Mouse (Mus musculus) myocyte (in vitro differentiated cells): ENCODE data around the gene 1700042G07Rik. TPM values are rescaled to one million over a fixed set of nuclear protein-coding genes. Genes with fewer than 3 reads are reported as not detected.
A peak's percentile ranks its signal among the peaks of the same experiment; 100 is the strongest.

Experiments used
- H3K27me3 ChIP-seq: one replicate; pipeline ENCODE4 v1.6.1; 2011; ENCODE audit not compliant: control insufficient read depth, insufficient read depth, insufficient read length
- H3K36me3 ChIP-seq: one replicate; pipeline ENCODE4 v1.6.1; 2011; ENCODE audit not compliant: control insufficient read depth, insufficient read depth
- H3K4me2 ChIP-seq: one replicate; pipeline ENCODE4 v1.6.1; 2011; ENCODE audit warnings: low read depth, control low read depth
- H3K4me3 ChIP-seq: one replicate; pipeline ENCODE4 v1.5.1; 2011; ENCODE audit warnings: mild to moderate bottlenecking, control low read depth, moderate library complexity
- H3K79me2 ChIP-seq: one replicate; pipeline ENCODE4 v1.6.1; 2011; ENCODE audit not compliant: control insufficient read depth, insufficient read depth
- H3ac ChIP-seq: one replicate; pipeline ENCODE4 v1.6.1; 2011; ENCODE audit not compliant: control insufficient read depth, insufficient read length
- CEBPB ChIP-seq: IDR thresholded peaks from 2 replicates; pipeline ENCODE4 v1.6.1; 2011; ENCODE audit warnings: mild to moderate bottlenecking, moderate library complexity; ENCODE audit not compliant: poor library complexity, insufficient read depth, severe bottlenecking
- E2F4 ChIP-seq: IDR thresholded peaks from one replicate; pipeline ENCODE4 v1.6.1; 2011; ENCODE audit warnings: mild to moderate bottlenecking, control low read depth, moderate library complexity; ENCODE audit not compliant: insufficient read depth
- MAX ChIP-seq: IDR thresholded peaks from one replicate; pipeline ENCODE4 v1.6.1; 2011; ENCODE audit warnings: low read depth, mild to moderate bottlenecking, control low read depth
- MYOD1 ChIP-seq, 3 experiments: IDR thresholded peaks; one replicate each; pipeline ENCODE4 v1.6.1; 2011; ENCODE audit warnings: control low read depth in 2 of 3, low read depth in 2 of 3, mild to moderate bottlenecking in 2 of 3, moderate library complexity in 1 of 3; ENCODE audit not compliant: insufficient read length in 2 of 3, control insufficient read depth in 1 of 3
- MYOG ChIP-seq, 3 experiments: IDR thresholded peaks; one replicate each; pipeline ENCODE4 v1.6.1; 2011; ENCODE audit warnings: control low read depth in 2 of 3, low read depth in 2 of 3, mild to moderate bottlenecking in 2 of 3; ENCODE audit not compliant: insufficient read length in 2 of 3, control insufficient read depth in 1 of 3, insufficient read depth in 1 of 3
- POLR2A ChIP-seq: IDR thresholded peaks from one replicate; pipeline ENCODE4 v1.6.1; 2011; ENCODE audit warnings: low read depth, mild to moderate bottlenecking, control low read depth, moderate library complexity; ENCODE audit not compliant: insufficient read length
- POLR2AphosphoS2 ChIP-seq: IDR thresholded peaks from one replicate; pipeline ENCODE4 v1.6.1; 2011; ENCODE audit warnings: low read depth, control low read depth; ENCODE audit not compliant: insufficient read length
- REST ChIP-seq: IDR thresholded peaks from one replicate; pipeline ENCODE4 v1.6.1; 2011; ENCODE audit warnings: mild to moderate bottlenecking, control low read depth, moderate library complexity; ENCODE audit not compliant: insufficient read depth, insufficient read length
- SRF ChIP-seq: IDR thresholded peaks from one replicate; pipeline ENCODE4 v1.6.1; 2011; ENCODE audit warnings: low read depth; ENCODE audit not compliant: control insufficient read depth, insufficient read length
- TCF12 ChIP-seq: IDR thresholded peaks from one replicate; pipeline ENCODE4 v1.6.1; 2011; ENCODE audit warnings: mild to moderate bottlenecking, control low read depth; ENCODE audit not compliant: poor library complexity, insufficient read depth, severe bottlenecking
- TCF3 ChIP-seq: IDR thresholded peaks from one replicate; pipeline ENCODE4 v1.6.1; 2011; ENCODE audit warnings: low read depth, control low read depth; ENCODE audit not compliant: insufficient read length
- USF1 ChIP-seq: IDR thresholded peaks from one replicate; pipeline ENCODE4 v1.6.1; 2011; ENCODE audit warnings: low read depth, mild to moderate bottlenecking, control low read depth, moderate library complexity
- polyA plus RNA-seq: library from polyadenylated mRNA; unstranded; fragments of >200 nt; fragmentation: generic; extraction: Trizol; gene quantifications from one replicate; pipeline ENCODE4 v1.2.1, GENCODE M21; 2012; ENCODE audit warnings: missing spikeins

Gene 1700042G07Rik
- polyA plus RNA-seq, 1 experiment, result not detected

DNA sequence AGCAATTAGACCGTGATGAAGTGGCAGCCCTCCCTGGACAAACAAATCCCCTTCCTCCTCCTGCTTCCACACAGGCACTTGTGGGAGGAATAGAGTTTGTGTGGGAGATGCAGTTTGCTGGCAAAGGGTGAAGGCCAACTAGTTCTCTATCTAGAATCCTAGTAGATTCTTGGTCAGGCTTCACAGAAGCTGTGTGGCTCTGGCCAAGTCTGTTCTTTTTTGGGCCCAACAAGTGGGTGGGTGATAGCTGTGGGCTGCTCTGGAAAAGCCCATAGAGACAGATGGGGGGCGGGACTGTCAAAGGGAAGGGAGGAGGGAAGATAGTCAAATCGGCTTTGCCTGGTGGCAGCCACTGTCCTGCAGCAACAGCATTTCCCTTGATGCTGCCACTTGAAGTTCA, 12.4 kb upstream of the 1700042G07Rik start:
- no peak overlapping the region for H3ac ChIP-seq
- peaks cover 12% of the 10 kb centered on the region for H3K36me3 ChIP-seq
- H3K27me3 ChIP-seq, result no peaks in the 10 kb centered on the region
- no peak overlapping the region for H3K4me2 ChIP-seq
- no peaks in the 10 kb centered on the region for H3K79me2 ChIP-seq
- TF ChIP-seq TCF12 (no peak), POLR2AphosphoS2 (no peak), POLR2A (no peak), MYOG (IDR thresholded peaks at IDR 0.05; ENCODE audit: control insufficient read depth in 1 of 3, insufficient read depth in 1 of 3, insufficient read length in 2 of 3, low read depth in 2 of 3) (no peak), SRF (no peak), CEBPB (no peak), MAX (no peak), TCF3 (no peak), REST (no peak), MYOD1 (IDR thresholded peaks at IDR 0.05; ENCODE audit: control insufficient read depth in 1 of 3, insufficient read length in 2 of 3, low read depth in 2 of 3) (no peak), USF1 (no peak), E2F4 (no peak)
- H3K4me3 ChIP-seq, result no peak overlapping the region

DNA sequence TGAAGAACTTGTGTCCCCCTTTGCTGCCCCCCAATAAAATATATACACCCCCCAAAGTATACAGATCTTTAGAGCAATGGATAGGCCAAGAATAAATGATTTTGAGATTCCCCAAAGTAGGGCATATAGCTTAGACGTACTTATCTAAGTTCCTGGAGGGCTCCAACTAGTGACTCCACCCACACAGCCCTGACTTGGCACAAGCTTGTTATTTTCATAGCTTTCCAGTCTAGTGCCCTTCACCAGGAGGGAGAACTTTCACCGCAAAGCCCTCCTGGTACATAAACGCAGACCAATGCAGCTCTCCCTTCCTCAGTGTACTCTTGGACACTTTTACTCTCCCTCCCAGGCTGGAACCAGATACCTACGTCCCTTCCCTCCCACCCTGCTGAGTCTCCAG, 11.0 kb upstream of the 1700042G07Rik start:
- no peaks in the 10 kb centered on the region for H3K79me2 ChIP-seq
- peaks cover 12% of the 10 kb centered on the region for H3K36me3 ChIP-seq
- H3K4me2 ChIP-seq, result no peak overlapping the region
- H3ac ChIP-seq, result no peak overlapping the region
- TF ChIP-seq MYOG (IDR thresholded peaks at IDR 0.05; ENCODE audit: control insufficient read depth in 1 of 3, insufficient read depth in 1 of 3, insufficient read length in 2 of 3, low read depth in 2 of 3), result no peak
- TF ChIP-seq MAX, result no peak
- TF ChIP-seq TCF12, result no peak
- TF ChIP-seq POLR2A, result no peak
- TF ChIP-seq CEBPB, result no peak
- no peak for TF ChIP-seq POLR2AphosphoS2
- no peak for TF ChIP-seq SRF
- H3K27me3 ChIP-seq, result no peaks in the 10 kb centered on the region
- H3K4me3 ChIP-seq, result no peak overlapping the region

DNA sequence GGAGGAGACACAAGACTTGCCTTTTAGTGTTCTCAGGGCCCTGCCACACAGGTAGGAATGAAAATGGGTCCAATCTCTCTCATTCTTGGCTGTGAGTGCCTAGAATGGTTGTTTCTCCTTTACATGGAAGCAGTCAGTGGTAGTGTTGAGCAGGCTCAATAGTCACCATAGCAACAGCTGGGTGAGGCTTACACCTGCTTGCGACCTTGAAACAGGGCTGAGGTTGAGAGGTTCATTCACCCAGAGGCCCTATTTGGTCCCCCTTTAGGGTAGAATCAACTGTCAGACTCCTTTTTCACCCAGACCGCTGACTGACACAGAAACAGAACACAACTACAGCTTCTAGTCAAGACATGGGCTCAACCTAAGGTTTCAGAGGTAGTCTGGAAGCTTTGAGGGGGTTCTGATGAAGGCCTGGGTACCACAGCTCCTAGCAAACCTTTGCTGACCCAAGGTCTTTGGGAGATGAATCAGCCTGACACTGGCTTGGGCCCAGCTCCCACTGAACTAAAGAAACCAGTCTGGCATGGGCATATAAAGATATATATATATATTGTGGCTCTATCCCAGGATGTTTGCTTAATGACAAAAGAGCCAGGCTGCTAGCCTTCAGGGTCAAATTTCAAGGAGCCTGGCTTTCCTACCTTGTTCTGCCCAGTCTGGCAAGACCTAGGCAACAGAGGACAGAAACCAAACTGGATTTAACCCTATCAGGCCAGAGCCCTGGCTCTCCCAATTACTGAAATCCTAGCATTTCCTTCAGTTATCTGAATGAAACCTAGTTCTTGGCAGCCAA, 8.2 kb upstream of the 1700042G07Rik start:
- Histone ChIP-seq H3ac (no peak overlapping the region), H3K27me3 (no peaks in the 10 kb centered on the region), H3K4me3 (no peak overlapping the region), H3K4me2 (peak overlapping the region; percentile 10), H3K36me3 (no peaks in the 10 kb centered on the region), H3K79me2 (no peaks in the 10 kb centered on the region)
- no peak for TF ChIP-seq MYOD1 (IDR thresholded peaks at IDR 0.05; ENCODE audit: control insufficient read depth in 1 of 3, insufficient read length in 2 of 3, low read depth in 2 of 3)
- no peak for TF ChIP-seq MYOG (IDR thresholded peaks at IDR 0.05; ENCODE audit: control insufficient read depth in 1 of 3, insufficient read depth in 1 of 3, insufficient read length in 2 of 3, low read depth in 2 of 3)
- TF ChIP-seq REST, result no peak
- no peak for TF ChIP-seq TCF12
- no peak for TF ChIP-seq TCF3
- no peak for TF ChIP-seq USF1
- TF ChIP-seq E2F4, result no peak
- TF ChIP-seq MAX, result no peak
- no peak for TF ChIP-seq SRF
- no peak for TF ChIP-seq POLR2AphosphoS2
- no peak for TF ChIP-seq POLR2A
- TF ChIP-seq CEBPB, result no peak

DNA sequence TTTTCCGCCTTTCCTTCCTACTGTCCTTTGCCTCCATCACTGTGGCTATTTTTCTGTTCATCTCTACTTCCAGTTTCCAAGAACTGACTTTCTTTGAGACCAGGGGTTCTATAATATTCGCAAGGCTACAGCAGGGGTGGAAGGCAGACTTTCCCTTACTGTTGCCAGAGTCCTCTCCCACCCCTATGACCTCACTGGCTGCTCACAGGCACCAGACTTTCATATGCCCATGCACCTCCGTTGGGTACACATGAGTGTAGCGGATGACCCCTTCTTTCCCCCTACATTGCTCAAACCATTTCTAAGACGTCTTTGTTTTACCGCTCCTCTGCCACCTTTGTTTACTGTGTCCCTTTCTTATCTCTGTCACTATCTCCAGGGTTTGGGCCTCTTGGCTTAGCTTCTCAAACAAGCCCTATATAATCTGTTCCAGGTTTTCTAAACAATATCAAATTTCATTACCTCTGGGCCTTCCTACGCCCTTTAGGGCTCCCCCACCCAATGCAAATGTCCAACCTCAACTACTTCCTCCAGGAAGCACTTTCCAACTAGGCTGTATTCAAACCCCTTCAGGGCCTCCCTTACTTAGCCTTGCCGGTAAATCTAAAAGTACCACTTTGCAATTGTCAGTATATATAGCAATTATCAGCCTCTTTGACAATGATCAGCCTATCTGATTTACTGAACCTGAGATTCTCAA, 7.3 kb upstream of the 1700042G07Rik start:
- Histone ChIP-seq H3K36me3 (no peaks in the 10 kb centered on the region), H3K27me3 (no peaks in the 10 kb centered on the region), H3K4me3 (no peak overlapping the region), H3K79me2 (no peaks in the 10 kb centered on the region), H3K4me2 (no peak overlapping the region), H3ac (no peak overlapping the region)
- no peak for TF ChIP-seq CEBPB
- TF ChIP-seq MAX, result no peak

DNA sequence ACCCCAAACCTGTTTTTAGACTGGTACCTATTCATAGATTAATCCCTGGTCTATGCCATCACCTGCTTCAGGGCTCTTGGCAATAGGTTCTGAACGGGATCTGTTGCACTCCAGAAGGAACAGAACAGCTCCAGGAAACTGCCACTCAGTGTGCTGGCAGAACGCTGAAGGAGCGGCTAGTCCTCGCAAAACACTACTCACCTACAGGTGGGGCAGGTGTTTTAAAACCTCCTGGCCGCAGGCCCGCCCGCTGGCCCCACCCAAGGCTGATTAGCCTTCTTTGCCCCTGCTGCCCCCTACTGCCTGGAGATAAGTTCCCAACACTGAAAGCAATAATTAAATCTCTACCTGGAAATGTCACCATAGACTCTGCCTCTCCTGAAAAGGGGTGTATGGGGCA, 5.8 kb upstream of the 1700042G07Rik start, which contains the start of gene Tspan1:
Gene Tspan1 (minus strand): TSS at position 198 of the 400 bp plus-strand sequence.
- Histone ChIP-seq H3K36me3 (no peaks in the 10 kb centered on the region), H3K4me2 (no peak within 1 kb of the TSS), H3K4me3 (no peak within 1 kb of the TSS), H3ac (no peak within 1 kb of the TSS), H3K79me2 (no peaks in the 10 kb centered on the region), H3K27me3 (no peaks in the 10 kb centered on the region)
- TF ChIP-seq TCF3 (no peak), USF1 (no peak), CEBPB (no peak), MYOD1 (IDR thresholded peaks at IDR 0.05; ENCODE audit: control insufficient read depth in 1 of 3, insufficient read length in 2 of 3, low read depth in 2 of 3) (no peak), E2F4 (no peak), TCF12 (no peak), SRF (no peak), REST (no peak), MYOG (IDR thresholded peaks at IDR 0.05; ENCODE audit: control insufficient read depth in 1 of 3, insufficient read depth in 1 of 3, insufficient read length in 2 of 3, low read depth in 2 of 3) (no peak), POLR2AphosphoS2 (no peak), MAX (no peak), POLR2A (no peak)
